Mouse (Mus musculus): ENCODE results near the gene Xpo6.

Gene Xpo6

DNA sequence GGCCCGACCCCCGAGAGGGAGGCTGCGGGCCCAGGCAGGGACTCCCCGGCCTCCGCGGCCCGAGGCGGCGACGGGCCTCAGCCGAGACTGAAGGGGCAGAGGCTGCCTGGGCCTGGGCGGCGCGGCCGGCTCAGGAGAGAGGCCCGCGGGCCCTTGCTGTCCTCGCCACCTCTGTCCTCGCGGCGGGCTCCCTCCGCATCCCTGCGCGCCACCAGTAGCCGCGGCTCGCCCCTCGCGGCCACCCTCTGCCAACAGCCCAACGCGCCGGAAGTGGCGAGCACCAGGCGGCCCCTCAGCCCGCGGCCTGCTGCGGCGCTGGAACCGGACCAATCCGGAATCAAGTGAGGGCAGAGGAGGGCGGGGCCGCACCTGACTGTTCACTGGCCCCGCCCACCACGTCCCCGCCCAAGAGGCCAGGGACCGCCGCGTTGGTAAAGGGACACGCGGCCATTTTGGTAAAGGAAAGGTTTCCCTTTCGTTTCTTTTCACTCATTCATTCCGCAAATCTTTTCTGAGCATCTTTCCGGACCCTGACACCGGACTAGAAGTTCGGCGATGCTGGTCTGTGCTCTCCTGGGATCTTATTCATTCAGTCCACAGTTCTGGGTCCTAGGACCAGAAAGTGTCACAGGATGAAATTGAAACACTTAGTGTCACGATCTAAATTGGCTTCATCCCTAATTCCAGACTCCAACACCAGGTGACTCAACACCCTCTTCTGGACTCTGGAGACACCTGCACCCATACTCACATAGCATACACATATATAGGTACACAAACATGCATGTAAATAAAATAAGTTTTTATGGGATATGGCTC is at the start of gene Xpo6:
Xpo6 (minus strand) TSS at position 324 of the 819 bp plus-strand sequence.
- DNase-seq (ENCODE audit: low read depth, low spot score), result peak; percentile 97

DNA sequence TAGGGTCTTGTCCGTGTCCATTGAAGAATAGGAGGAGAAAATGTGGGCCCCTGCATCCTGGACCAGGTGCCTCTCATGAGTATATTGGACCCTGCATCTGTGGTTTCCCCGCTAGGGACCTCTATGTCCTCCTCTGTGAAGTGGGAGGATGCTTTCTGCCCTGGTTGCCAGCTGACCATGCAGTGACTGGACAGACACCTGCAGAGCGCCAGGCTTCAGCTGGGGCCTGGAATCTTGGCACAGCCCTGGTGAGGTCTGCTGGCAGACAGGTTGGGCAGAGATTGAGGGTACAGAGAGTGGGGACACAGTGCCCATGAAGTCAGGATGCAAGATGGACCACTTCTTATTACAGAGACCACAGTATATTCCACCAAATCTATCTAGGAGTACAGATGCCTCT is 49.7 kb upstream of the Xpo6 start:
- DNase-seq (ENCODE audit: low read depth, low spot score), result no peak

DNA sequence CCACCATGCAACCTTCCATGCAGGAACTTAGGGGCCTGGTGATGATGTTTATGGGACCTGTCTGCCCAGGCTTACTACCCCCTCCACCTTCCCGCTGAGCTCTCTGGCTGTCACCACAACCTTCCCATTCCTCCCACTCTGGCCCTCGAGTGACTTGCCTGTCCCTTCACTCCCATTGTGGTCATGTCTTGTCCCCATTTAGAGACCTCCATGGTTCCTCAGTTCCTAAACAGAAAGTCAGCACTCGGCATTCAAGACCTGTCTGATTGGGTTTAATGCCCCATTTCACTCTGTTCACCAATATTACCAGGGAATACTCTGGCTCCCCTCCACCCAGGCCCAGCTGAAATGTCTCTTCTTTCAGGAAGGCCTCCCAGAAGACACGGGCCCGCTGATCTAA is 48.8 kb upstream of the Xpo6 start:
- DNase-seq (ENCODE audit: low read depth, low spot score), result no peak

DNA sequence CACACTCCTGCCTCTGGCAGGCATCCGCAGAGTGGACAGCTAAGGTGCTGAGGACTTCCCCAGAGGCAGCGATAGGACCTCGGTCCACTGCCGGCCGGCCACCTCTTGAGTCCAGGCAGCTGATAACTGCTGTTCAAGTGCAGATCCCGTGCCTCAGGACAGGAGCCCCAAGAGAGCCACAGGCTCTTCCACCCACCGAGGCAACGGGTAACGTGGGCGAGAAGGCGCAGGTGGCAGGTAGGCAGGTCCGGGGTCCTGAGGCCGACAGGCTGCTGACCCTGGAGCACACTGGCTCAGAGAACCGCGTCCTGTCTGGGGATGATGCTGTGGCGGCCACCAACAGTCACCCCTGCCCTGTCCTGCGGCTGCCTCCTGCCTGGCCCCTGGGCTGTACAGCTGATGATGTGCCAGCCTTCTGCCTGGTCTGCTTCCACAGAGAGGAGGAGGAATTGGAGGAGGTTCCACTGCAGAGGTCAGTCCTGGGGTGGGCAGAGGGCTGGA is 48.4 kb upstream of the Xpo6 start:
- no peak for DNase-seq (ENCODE audit: low read depth, low spot score)

DNA sequence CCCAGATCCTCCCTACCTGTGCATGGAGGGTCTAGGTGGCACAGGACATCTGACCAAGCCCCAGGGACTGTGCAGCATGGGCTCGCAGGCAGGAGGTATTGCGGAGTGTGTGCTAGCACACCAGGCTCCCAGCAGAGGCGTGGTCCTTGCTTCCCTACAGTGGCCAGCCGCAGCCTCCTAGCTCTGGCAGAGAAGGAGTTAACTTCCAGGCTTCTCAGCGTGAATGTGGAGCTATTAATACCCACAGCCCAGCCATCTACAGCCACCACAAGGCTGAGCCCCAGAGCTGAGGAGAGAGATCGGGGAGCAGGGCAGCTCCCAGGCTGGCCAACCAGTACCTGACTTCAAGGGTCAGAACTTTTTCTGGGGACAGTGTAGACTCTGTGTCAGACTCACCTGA is 47.8 kb upstream of the Xpo6 start:
- DNase-seq (ENCODE audit: low read depth, low spot score), result no peak

DNA sequence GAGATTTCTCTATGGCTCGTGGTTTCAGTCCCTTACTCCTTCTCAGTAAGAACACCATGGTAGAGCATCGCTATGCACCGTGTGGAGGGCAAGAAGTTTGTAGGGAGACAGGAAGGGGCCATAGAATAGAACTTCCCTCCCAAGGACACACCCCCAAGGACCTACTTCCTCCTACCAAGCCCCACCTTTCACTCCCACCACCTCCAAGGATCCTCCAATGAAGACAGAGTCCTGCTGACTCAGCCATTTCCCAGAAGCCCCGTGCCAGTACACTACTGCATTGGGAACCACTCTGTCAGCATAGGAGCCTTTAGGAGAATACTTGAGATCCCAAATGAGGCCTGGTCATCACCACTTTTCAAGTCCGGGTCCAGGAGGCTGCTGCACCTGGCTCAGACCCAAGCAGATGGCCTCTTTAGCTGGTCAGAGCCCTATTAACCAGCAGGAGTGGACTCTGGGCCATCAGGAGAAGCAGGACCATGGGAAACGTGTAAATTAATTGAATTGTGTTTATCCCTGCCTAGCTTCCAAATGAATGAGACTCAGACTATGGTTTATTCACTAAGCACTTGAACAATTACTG is 44.0 kb upstream of the Xpo6 start:
- DNase-seq (ENCODE audit: low read depth, low spot score), result no peak

DNA sequence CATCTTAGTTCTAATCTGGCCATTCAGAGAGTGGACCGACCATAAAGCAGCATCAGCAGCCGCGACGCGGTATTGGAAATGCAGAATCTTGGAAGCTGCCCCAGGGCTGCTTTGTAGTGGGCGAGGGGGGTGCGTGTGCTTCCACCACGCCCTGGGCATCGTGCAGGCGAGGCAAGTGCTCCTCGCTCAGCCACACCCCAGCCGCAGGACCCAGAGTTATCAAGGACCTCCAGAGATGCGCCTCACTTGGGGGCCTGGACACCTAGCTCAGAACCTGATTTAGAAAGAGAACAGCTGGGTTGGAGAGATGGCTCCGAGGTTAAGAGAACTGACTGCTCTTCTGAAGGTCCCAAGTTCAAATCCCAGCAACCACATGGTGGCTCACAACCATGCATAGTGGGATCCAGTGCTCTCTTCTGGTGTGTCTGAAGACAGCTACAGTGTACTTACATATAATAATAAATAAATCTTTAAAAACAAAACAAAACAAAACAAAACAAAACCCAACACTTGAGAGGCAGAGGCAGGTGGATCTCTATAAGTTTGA is 40.6 kb upstream of the Xpo6 start:
- DNase-seq (ENCODE audit: low read depth, low spot score), result no peak

DNA sequence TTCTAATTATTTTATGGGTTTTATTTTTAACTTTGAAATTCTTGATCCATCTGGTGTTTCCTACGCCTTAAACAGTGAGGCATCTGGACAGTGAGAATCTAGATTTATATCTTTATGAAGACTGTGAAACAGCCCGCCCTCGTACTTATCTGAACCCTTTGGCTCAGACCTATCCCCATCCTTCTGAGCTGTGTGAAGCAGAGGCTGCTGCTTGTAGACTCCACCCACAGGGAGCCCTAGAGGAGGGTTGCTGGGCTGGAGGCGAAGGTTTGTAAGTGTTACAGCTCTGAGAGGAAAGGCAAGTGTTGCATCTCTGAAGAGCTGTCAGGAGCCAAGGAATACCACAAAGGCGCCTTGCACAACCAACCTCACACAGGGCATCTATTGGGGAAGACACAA is 36.5 kb upstream of the Xpo6 start:
- no peak for DNase-seq (ENCODE audit: low read depth, low spot score)

DNA sequence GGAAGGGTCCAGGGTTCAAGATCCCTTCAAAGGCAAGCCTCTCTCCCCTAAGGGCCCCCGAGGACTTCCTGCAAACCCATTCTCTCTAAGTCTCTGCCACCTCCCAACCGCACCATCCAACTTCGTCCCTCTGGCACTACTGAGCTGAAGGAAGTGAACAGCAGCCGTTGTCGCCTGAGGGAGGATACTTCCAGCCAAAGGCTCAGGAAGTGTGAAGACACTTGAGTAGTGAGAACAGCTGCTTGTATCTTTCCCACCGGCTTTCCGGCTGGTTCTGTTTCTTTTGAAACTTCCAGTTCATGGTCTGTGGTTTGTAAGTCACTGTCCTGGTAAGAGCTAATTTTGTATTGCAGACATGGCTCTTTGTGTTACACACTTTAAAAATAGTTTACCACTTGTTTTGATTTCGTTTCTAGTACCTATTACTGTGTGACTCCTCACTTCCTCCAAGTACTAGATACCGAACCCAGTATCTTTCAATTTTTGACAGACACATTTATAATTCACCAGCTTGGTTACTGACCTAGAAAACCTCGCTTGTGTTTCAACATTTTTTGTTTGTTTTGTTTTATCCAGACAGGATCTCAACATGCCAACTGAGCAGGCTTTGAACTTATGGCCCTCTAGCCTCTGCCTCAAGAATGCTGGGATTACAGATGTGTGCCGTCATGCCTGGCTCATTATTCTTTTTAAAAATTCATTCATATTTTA is 35.9 kb upstream of the Xpo6 start:
- DNase-seq (ENCODE audit: low read depth, low spot score), result no peak

DNA sequence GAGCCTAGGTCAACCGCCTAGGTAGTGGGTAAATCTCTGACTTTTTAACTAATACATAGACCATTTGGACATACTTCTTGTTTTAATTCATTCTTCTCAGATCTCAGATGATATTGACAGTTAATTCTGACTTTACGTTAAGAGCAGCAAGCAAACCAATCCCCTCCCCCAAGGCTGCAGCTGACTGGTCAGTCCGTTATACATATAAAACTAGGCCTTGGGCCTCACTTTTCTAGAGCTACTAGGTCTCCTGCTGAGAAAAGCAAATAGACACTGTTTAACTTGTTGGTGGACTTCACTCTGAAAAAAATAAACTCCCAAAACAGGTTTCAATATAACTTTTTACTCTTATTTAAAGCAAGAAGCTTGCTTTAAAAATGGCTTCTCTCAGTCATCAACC is 34.3 kb upstream of the Xpo6 start:
- no peak for DNase-seq (ENCODE audit: low read depth, low spot score)

DNA sequence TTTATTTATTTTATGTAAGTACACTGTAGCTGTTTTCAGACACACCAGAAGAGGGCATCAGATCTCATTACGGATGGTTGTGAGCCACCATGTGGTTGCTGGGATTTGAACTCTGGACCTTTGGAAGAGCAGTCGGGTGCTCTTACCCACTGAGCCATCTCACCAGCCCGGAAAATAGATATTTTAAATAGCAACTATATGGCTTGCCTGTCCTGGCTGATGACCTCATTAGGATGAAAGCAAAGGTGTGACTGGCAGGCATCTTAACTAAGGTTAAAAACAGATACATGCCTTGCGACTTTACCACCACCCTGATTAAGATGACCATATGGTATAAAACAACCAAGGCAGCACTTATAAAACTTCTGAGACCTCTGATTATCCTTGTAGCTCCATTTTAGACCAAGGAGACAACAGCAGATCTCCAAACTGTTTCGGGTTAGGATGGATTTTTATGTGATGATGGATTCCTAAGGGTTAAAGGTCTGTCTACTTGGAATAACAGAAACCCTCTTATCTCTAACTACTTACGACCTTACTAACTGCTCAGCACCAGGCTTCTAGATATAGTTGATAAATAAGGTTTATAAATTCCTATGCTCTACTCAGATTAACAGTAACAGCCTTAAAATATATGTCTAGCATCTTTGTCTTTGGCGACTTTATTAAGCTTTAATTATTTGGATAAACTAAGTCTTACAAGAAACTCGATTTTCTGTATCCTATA is 32.2 kb upstream of the Xpo6 start:
- no peak for DNase-seq (ENCODE audit: low read depth, low spot score)

DNA sequence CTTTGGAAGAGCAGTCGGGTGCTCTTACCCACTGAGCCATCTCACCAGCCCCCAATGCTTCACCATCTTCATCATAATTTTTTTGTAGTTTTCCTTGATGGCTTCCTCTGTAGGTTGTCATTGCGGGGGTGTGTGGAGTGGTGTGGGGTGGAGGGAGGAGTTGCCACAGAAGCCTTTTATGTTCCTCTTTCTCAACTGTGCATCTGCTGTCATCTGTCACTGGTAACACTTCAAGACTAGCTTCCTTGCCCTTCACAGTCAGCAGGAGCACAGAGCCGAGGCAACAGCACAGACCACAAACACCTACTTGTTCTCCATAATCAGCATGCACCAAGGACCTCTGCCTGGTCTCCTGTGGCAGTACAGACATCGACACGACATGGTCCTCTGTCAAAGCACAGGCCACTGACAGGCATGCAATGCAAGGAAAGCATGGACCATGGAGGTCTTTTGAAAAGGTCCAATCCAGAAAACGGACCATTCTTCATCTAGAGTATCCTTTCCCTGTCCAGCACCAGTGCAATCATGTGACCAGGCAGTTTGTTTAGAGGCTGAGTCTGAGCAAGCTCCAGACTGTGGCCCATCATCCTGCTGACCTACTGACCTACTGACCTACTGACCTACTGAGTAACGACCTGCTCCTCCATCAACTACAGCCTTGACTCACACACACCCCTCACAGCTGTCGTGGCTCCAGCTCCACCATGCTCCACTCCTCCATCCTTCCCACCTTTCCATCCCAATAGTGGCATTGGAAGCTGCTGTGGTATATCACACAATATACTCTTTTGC is 30.3 kb upstream of the Xpo6 start:
- no peak for DNase-seq (ENCODE audit: low read depth, low spot score)

DNA sequence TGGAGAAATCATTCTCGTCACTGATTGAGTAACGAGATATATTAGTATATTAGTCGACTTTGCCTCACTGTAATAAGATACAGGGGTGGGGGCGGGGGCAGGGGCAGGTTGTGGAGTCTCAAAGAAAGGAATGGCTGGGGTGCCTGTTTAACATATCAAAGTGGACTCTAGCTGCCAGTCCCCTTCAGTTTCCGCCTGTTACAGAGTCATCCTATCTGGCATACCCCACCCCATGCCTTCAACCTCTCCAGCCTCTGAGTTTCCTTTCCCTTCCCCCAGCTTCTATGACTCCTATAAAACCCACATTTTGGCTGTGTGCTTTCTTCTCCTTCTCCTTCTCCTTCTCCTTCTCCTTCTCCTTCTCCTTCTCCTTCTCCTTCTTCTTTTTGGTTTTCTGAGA is 25.8 kb upstream of the Xpo6 start:
- DNase-seq (ENCODE audit: low read depth, low spot score), result no peak

DNA sequence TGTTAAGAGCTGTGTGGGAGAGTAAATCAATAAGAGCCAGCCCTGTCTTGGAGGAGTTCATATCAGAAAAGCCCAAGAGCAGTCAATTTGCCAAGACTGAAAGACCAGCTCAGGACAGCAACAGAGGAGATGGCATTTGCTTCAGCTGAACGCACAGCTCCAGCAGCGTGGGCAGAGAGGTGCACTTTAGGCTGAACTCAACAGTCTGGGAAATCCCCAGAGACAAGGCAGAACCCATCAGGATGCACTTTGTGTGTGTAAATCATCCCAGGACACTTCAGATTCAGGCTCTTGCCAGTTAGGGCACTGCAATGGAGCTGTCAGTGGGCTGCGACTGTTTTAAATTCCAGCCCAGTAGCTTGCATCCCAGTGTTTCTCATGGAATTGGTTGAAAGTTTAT is 22.5 kb upstream of the Xpo6 start:
- no peak for DNase-seq (ENCODE audit: low read depth, low spot score)

DNA sequence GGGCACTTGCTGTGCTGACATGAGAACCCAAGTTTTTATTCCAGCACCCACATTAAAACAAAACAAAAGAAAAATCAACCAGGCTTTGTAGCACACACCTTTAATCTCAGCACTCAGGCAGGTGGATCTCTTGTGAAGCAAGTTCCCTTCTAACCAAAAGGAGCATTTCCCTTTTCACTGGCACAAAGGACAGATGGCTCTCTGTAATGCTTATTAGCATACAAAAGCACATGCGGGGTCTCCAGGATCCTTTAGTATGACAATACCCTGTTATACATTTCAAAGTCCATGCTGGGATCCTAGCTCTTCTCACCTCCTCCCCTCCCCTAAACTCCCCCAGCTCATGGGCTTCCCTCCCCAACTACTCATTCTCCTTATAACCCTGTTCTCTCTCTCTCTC is 20.3 kb upstream of the Xpo6 start:
- DNase-seq (ENCODE audit: low read depth, low spot score), result no peak

DNA sequence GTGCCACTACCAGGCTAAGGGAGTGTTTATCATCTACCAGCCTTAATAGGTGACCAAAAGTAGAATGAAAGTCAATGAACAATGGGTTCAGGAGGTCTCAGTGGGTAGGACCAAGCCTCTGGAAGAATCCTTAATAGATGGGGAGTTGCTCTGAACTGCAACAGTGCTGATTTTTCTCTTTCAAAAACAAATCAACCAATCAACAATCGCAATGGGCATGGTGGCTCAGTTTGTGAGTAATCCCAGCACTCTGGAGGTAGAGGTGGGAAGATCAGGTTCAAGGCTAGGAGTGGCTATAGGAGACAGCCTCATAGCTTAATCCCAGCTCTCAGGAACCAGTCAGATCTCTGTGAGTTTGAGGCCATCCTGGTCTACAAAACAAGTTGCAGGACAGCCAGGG is 18.0 kb upstream of the Xpo6 start:
- DNase-seq (ENCODE audit: low read depth, low spot score), result no peak

DNA sequence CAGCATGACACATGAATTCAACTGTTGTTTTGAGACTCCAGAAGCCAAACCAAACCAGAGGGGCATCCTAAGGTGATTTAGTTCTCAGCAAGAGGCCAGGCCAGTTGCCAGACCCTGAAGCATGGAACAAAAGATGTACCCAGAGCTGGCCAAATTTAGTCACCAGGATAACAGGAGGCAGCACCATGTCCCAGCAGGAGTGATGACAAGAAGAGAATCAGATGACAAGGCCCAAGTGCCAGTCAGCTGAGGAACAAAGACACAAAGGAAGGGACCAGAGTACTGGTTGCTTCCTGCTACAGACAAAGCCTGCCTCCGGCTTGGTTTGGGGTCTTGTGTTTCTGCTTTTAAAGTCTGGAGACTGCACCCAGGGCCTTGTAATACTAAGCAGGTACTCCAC is 16.6 kb upstream of the Xpo6 start:
- DNase-seq (ENCODE audit: low read depth, low spot score), result no peak

DNA sequence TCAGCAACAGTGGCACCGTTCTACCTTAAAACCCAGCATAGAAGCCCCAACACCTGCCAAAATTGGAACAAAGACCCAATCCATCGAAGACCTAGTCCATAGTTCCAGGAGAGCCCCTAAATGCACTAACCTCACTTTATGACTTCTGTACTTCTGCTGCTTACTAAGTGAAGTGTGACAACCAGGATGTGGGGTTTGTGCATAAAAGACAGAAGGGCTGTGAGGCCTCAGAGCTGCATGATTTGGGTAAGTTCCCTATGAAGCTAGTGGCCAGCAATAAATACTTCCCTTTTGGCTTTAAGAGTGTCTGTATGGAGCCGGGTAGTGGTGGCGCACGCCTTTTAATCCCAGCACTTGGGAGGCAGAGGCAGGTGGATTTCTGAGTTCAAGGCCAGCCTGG is 10.6 kb upstream of the Xpo6 start:
- no peak for DNase-seq (ENCODE audit: low read depth, low spot score)

DNA sequence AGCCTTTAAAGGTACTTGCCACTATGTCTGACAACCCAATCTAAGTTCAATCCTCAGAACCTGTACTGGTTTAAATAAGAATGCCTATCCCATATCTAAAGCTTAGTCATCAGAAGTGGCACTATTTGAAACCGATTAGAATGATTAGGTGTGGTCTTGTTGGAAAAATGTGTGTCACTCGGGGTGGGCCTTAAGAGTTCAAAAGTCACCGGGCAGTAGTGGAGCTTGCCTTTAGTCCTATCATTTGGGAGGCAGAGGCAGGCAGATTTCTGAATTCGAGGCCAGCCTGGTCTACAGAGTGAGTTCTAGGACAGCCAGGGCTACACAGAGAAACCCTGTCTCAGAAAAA is 670 bp upstream of the Xpo6 start:
- DNase-seq (ENCODE audit: low read depth, low spot score), result no peak

DNA sequence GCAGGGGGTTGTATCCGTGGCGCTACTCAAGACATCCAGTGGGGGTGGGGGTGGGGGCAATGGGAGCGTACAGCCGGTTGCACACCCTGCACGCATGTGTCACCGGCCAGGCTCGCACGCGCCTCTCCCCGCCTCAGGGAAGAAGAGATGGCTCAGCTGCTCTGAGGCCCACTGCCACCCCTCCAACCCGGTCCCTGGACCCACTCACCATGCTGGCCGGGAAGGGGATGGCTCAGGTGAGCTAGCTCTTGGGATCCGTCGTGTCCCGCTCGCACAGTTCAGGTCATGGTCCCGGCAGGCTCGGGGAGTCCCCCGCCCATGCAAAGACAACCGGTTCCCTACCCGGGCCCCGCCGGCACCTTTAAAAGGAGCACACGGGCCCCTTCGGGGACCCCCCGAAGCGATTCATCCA is 604 bp downstream of the Xpo6 start:
- peak; percentile 19 for DNase-seq (ENCODE audit: low read depth, low spot score)

DNA sequence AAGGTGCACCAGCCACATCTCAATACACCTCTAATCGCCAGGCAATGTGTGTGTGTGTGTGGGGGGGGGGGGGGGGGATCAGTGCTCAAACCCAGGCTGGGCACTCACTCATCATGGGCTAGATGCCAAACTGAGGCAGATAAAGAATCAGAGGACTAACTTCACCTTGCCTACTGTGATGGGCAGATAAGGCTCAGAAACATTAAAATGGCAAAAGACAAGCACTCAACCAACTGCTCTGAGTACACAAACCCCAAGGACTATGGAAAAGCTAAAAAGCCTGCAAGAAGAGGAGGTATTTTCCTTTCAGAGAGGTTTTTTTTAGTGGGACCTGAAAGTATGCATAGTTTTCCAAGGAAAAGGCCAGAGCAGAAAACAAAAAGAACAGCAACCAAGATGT is 1.4 kb downstream of the Xpo6 start:
- no peak for DNase-seq (ENCODE audit: low read depth, low spot score)
